Mouse (Mus musculus) heart, adult 2 months (tissue): ENCODE measurements at regions not wholly inside any gene's neighbourhood (a gene's known extent, or its start where the extent isn't known, plus 50 kb on each side); places are given as distances from the start of the nearest gene placed in this dataset.

ENCODE experiments used
- CTCF ChIP-seq: fragments of 200-600 bp; IDR thresholded peaks from 2 replicates; pipeline ENCODE4 v1.8.1; 2022; ENCODE audit warnings: antibody characterized with exemption, mild to moderate bottlenecking, moderate library complexity
- EP300 ChIP-seq: fragments of 200-500 bp; IDR thresholded peaks from 2 replicates; pipeline ENCODE4 v1.6.1; 2011; ENCODE audit warnings: low read depth, low read length, control low read depth; ENCODE audit not compliant: insufficient read depth
- POLR2A ChIP-seq: fragments of 200-500 bp; IDR thresholded peaks from 2 replicates; pipeline ENCODE4 v1.6.1; 2011; ENCODE audit warnings: mild to moderate bottlenecking, low read depth, low read length, control low read depth; ENCODE audit not compliant: insufficient read depth

DNA sequence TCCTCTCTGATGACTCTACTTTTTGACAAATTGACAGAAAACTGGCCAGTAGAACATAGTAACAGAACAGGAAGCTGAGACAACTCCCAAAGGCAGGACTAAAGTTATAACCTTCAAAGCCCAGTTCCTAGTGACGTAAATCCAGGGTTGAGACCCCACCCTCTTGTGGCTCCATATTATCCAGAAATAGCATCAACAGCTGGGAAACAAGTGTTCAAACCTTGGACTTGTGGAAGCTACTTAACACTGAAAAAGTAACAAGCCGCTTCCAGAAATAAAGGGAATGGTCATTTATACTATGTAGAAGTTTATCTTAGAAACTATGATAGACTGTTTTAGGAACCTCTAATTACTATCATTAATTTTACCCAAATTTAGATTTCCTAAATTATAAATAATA is 90.6 kb downstream of the Pcdh18 start:
- no peak for TF ChIP-seq EP300
- no peak for TF ChIP-seq POLR2A
- TF ChIP-seq CTCF = no peak
